Mouse (Mus musculus) gastrocnemius, adult 18-20 months (tissue): Measurements from ENCODE around the gene Gm10197. TPM values are rescaled to one million over a fixed set of nuclear protein-coding genes. Genes with fewer than 3 reads are reported as not detected.

Source experiments
- total RNA-seq, 2 experiments: library from RNA; stranded (reverse); gene quantifications; 2 replicates each; pipeline ENCODE4 v1.2.3; 2021

Gene Gm10197
- total RNA-seq, 2 experiments from 2014 or later, result not detected

Other genes with a start within 250 kb of the Gm10197 start
- gene Add3, start 231.3 kb downstream of the Gm10197 start, total RNA-seq, result 10 to 100 TPM; 23.0 to 30.5 TPM
- gene Mxi1, start 61.2 kb downstream of the Gm10197 start, total RNA-seq, result 10 to 100 TPM; 53.1 to 55.9 TPM
- 10 to 100 TPM; 28.4 to 33.2 TPM for gene Smndc1, start 18.8 kb upstream of the Gm10197 start, total RNA-seq
- 1 to 10 TPM in 1 of 2 experiments, under 1 TPM in 1; 0.84 to 1.2 TPM for gene Dusp5, start 157.3 kb upstream of the Gm10197 start, total RNA-seq
- 10 to 100 TPM; 61.0 to 64.3 TPM for gene Nutf2-ps1, start 217.3 kb upstream of the Gm10197 start, total RNA-seq
- 10 to 100 TPM; 15.5 to 15.8 TPM for gene Smc3, start 228.6 kb upstream of the Gm10197 start, total RNA-seq